Comparison of ENCODE assay signal across 22 mouse cellular contexts in the genomic region with DNA sequence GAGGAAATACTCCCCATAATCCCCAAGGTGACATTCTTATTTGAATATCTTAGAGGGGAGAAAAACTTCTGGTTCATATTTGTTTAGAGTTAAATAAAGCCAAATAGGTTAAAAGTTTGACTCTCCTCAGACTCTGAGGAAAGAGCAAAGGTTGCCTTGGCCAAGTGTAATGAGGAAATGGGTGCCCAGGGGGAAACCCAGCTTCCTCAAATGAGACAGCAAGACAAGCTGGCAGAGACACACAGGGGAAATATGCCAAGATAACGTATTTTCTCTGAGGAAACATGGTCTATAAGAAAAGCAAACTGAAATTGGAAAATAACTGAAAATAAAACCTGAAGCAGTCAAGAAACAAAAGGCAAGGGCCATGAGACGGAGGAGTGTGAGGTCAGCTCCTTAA.
DNase-seq lines count a peak whose midpoint lies in the region; ATAC-seq lines count a peak whose summit lies in the region.
"Had no signal": no experiment of that assay in that cellular context is flagged by ENCODE, and none has a peak within 500 bp of the region (broad histone marks: within the 10 kb centered on the region; RNA-seq: fewer than 3 reads in every experiment).

No protein-coding gene starts in this region.

- DNase-seq in embryonic facial prominence, embryonic 14.5 days (ENCODE audit: low spot score): peak; percentile 19
- no peak for DNase-seq in embryonic facial prominence, embryonic 10.5 days (ENCODE audit: low spot score)
- DNase-seq in liver: peak; percentile 4
- no peak for DNase-seq in cerebellum, postnatal 14 days
- DNase-seq: cerebellum, adult 11 months; cerebellum, postnatal 36 days; heart, postnatal 36 days; kidney, adult 9 months; lung, embryonic 14.5 days; thymus, postnatal 36 days had no signal

- WGBS in embryonic facial prominence, embryonic 14.5 days: 62% methylated on average over 2 of the region's 2 CpGs
- WGBS in embryonic facial prominence, embryonic 10.5 days: 75% methylated on average over 2 of the region's 2 CpGs
- WGBS in liver, embryonic 12.5 days (ENCODE audit: insufficient replicate concordance): 34% methylated on average over 2 of the region's 2 CpGs
- 77% methylated on average over 2 of the region's 2 CpGs for WGBS in midbrain, embryonic 16.5 days

- H3K4me3 ChIP-seq in embryonic facial prominence, embryonic 14.5 days (ENCODE audit: low read depth, low read length): no peak overlapping the region
- H3K4me3 ChIP-seq in embryonic facial prominence, embryonic 10.5 days: no peak overlapping the region
- H3K4me3 ChIP-seq in liver, embryonic 12.5 days: no peak overlapping the region
- no peak overlapping the region for H3K4me3 ChIP-seq in midbrain, embryonic 16.5 days (ENCODE audit: low read depth, low read length)
- H3K4me3 ChIP-seq: embryonic facial prominence, embryonic 13.5 days; forebrain, embryonic 12.5 days; heart, adult 2 months; limb, embryonic 13.5 days; midbrain, embryonic 10.5 days; myocyte had no signal

- H3K36me3 ChIP-seq in embryonic facial prominence, embryonic 14.5 days (ENCODE audit: control insufficient read depth, insufficient read depth, low read length): no peaks in the 10 kb centered on the region
- H3K36me3 ChIP-seq in embryonic facial prominence, embryonic 10.5 days (replicated peaks): no peaks in the 10 kb centered on the region
- no peaks in the 10 kb centered on the region for H3K36me3 ChIP-seq in liver, embryonic 12.5 days
- no peaks in the 10 kb centered on the region for H3K36me3 ChIP-seq in midbrain, embryonic 16.5 days (ENCODE audit: control insufficient read depth, insufficient read depth, low read length)
- H3K36me3 ChIP-seq: embryonic facial prominence, embryonic 13.5 days; forebrain, embryonic 12.5 days; G1E; limb, embryonic 13.5 days; midbrain, embryonic 10.5 days had no signal

- no peaks in the 10 kb centered on the region for H3K27me3 ChIP-seq in embryonic facial prominence, embryonic 14.5 days (replicated peaks; ENCODE audit: control insufficient read depth, insufficient read depth, low read length)
- no peaks in the 10 kb centered on the region for H3K27me3 ChIP-seq in embryonic facial prominence, embryonic 10.5 days (replicated peaks; ENCODE audit: low read depth, poor library complexity, severe bottlenecking)
- no peaks in the 10 kb centered on the region for H3K27me3 ChIP-seq in liver, embryonic 12.5 days (replicated peaks)
- H3K27me3 ChIP-seq in midbrain, embryonic 16.5 days (ENCODE audit: control insufficient read depth, insufficient read depth, low read depth, low read length): no peaks in the 10 kb centered on the region
- H3K27me3 ChIP-seq: embryonic facial prominence, embryonic 13.5 days; forebrain, embryonic 12.5 days; limb, embryonic 13.5 days had no signal

- no peak for ATAC-seq in embryonic facial prominence, embryonic 14.5 days (ENCODE audit: low read depth)
- no peak for ATAC-seq in liver, embryonic 12.5 days
- peak; percentile 100 for ATAC-seq in common myeloid progenitor, adult 5-6 weeks (replicated peaks; ENCODE audit: low read depth, poor library complexity, severe bottlenecking)
- peak; percentile 99 for ATAC-seq in neutrophil, adult 5-6 weeks (ENCODE audit: extremely low read depth, insufficient number of reproducible peaks, low FRiP score, poor library complexity, severe bottlenecking)
- no peak for ATAC-seq in midbrain, embryonic 16.5 days

- H3K4me2 ChIP-seq in embryonic facial prominence, embryonic 14.5 days (ENCODE audit: low read depth, low read length): no peak overlapping the region
- H3K4me2 ChIP-seq in liver, embryonic 12.5 days: no peak overlapping the region
- H3K4me2 ChIP-seq in midbrain, embryonic 16.5 days (ENCODE audit: low read length): no peak overlapping the region
- H3K4me2 ChIP-seq: embryonic facial prominence, embryonic 13.5 days; forebrain, embryonic 12.5 days; limb, embryonic 13.5 days; lung, embryonic 14.5 days had no signal

- H3K27ac ChIP-seq in embryonic facial prominence, embryonic 14.5 days (replicated peaks; ENCODE audit: low read depth, low read length): no peak overlapping the region
- H3K27ac ChIP-seq in embryonic facial prominence, embryonic 10.5 days (replicated peaks): no peak overlapping the region
- H3K27ac ChIP-seq in liver, embryonic 12.5 days: no peak overlapping the region
- H3K27ac ChIP-seq in midbrain, embryonic 16.5 days (ENCODE audit: low read length): no peak overlapping the region
- H3K27ac ChIP-seq: embryonic facial prominence, embryonic 13.5 days; forebrain, embryonic 12.5 days; heart, adult 2 months; limb, embryonic 13.5 days; midbrain, embryonic 10.5 days; stomach, postnatal 0 days had no signal

- H3K9ac ChIP-seq in embryonic facial prominence, embryonic 14.5 days (ENCODE audit: low read depth, low read length): no peak overlapping the region
- H3K9ac ChIP-seq in liver, embryonic 12.5 days: no peak overlapping the region
- no peak overlapping the region for H3K9ac ChIP-seq in midbrain, embryonic 16.5 days (ENCODE audit: low read depth, low read length)
- H3K9ac ChIP-seq: embryonic facial prominence, embryonic 13.5 days; forebrain, embryonic 12.5 days; limb, embryonic 13.5 days; lung, embryonic 14.5 days had no signal

- H3K4me1 ChIP-seq in embryonic facial prominence, embryonic 14.5 days (ENCODE audit: control insufficient read depth, insufficient read depth, low read length): no peaks in the 10 kb centered on the region
- no peaks in the 10 kb centered on the region for H3K4me1 ChIP-seq in embryonic facial prominence, embryonic 10.5 days
- H3K4me1 ChIP-seq in liver, embryonic 12.5 days: no peaks in the 10 kb centered on the region
- H3K4me1 ChIP-seq in midbrain, embryonic 16.5 days (ENCODE audit: control insufficient read depth, insufficient read depth, low read length): no peaks in the 10 kb centered on the region
- H3K4me1 ChIP-seq: embryonic facial prominence, embryonic 13.5 days; forebrain, embryonic 12.5 days; limb, embryonic 13.5 days; midbrain, embryonic 10.5 days had no signal

- H3K9me3 ChIP-seq in embryonic facial prominence, embryonic 14.5 days (ENCODE audit: control insufficient read depth, low read length): no peaks in the 10 kb centered on the region
- no peaks in the 10 kb centered on the region for H3K9me3 ChIP-seq in embryonic facial prominence, embryonic 10.5 days
- no peaks in the 10 kb centered on the region for H3K9me3 ChIP-seq in liver, embryonic 12.5 days (replicated peaks)
- H3K9me3 ChIP-seq in midbrain, embryonic 16.5 days (replicated peaks; ENCODE audit: control insufficient read depth, low read length, poor library complexity, severe bottlenecking): no peaks in the 10 kb centered on the region
- H3K9me3 ChIP-seq: embryonic facial prominence, embryonic 13.5 days; forebrain, embryonic 12.5 days; limb, embryonic 13.5 days; midbrain, embryonic 10.5 days had no signal

Comparison
In these comparisons a context has a peak if more than half of its experiments do, and no peak if none do; other contexts are left out.
1. DNase-seq: peak in embryonic facial prominence, embryonic 14.5 days (single experiment) and liver (single experiment); none in embryonic facial prominence, embryonic 10.5 days (single experiment) and cerebellum, postnatal 14 days (0 of 2).
2. ATAC-seq: peak in common myeloid progenitor, adult 5-6 weeks (single experiment) and neutrophil, adult 5-6 weeks (single experiment); none in embryonic facial prominence, embryonic 14.5 days (single experiment), liver, embryonic 12.5 days (single experiment) and midbrain, embryonic 16.5 days (single experiment).